Mouse (Mus musculus) limb, embryonic 14.5 days (tissue): ENCODE measurements around the gene Kif26a. TPM values are rescaled to one million over a fixed set of nuclear protein-coding genes. Genes with fewer than 3 reads are reported as not detected.

Experiments used
- ATAC-seq: fragments of 200-750 bp; cut with Nextera tagmentation; 2 replicates; pipeline ENCODE4 v1.8.0; 2017; ENCODE audit warnings: low read depth, moderate number of reproducible peaks, moderate TSS enrichment; ENCODE audit not compliant: low FRiP score
- DNase-seq: peaks from one replicate; pipeline ENCODE4 v3.0.0-alpha.2; 2015; ENCODE audit warnings: low spot score
- H3K27ac ChIP-seq: fragments of 300-500 bp; sonication (generic); replicated peaks from 2 replicates; pipeline ENCODE4 v1.5.1; 2014; ENCODE audit warnings: low read depth, mild to moderate bottlenecking, low read length, moderate library complexity, mixed read lengths
- H3K27me3 ChIP-seq: fragments of 300-500 bp; sonication (generic); 2 replicates; pipeline ENCODE4 v1.6.1; 2014; ENCODE audit warnings: low read length, mixed read lengths; ENCODE audit not compliant: control insufficient read depth, insufficient read depth
- H3K36me3 ChIP-seq: fragments of 300-500 bp; sonication (generic); 2 replicates; pipeline ENCODE4 v1.6.1; 2014; ENCODE audit warnings: mild to moderate bottlenecking, low read length, moderate library complexity, mixed read lengths; ENCODE audit not compliant: control insufficient read depth, insufficient read depth
- H3K4me1 ChIP-seq: fragments of 300-500 bp; sonication (generic); 2 replicates; pipeline ENCODE4 v1.6.1; 2014; ENCODE audit warnings: antibody characterized with exemption, low read length, mixed read lengths; ENCODE audit not compliant: control insufficient read depth, insufficient read depth
- H3K4me2 ChIP-seq: fragments of 300-500 bp; sonication (generic); replicated peaks from 2 replicates; pipeline ENCODE4 v1.6.1; 2014; ENCODE audit warnings: low read depth, mild to moderate bottlenecking, low read length, moderate library complexity; ENCODE audit not compliant: severe bottlenecking
- H3K4me3 ChIP-seq: fragments of 300-500 bp; sonication (generic); replicated peaks from 2 replicates; pipeline ENCODE4 v1.5.1; 2014; ENCODE audit warnings: low read length
- H3K9ac ChIP-seq: fragments of 300-500 bp; sonication (generic); 2 replicates; pipeline ENCODE4 v1.6.1; 2014; ENCODE audit warnings: mild to moderate bottlenecking, low read depth, low read length, moderate library complexity; ENCODE audit not compliant: severe bottlenecking
- H3K9me3 ChIP-seq: fragments of 300-500 bp; sonication (generic); 2 replicates; pipeline ENCODE4 v1.6.1; 2016; ENCODE audit warnings: low read length; ENCODE audit not compliant: control insufficient read depth
- POLR2A ChIP-seq: fragments of 200-500 bp; IDR thresholded peaks from 2 replicates; pipeline ENCODE4 v1.8.0; 2012; ENCODE audit warnings: inconsistent platforms, mild to moderate bottlenecking, moderate library complexity, borderline replicate concordance; ENCODE audit not compliant: insufficient read depth, insufficient read length; ENCODE audit errors: extremely low read depth
- WGBS: fragments of 180-500 bp; shearing (Covaris S2); extraction: QIAGEN DNeasy Blood & Tissue Kit; methylation state at CpG from one replicate; pipeline ENCODE4 v1.1.7; 2014; 5-methylcytosine and 5-hydroxymethylcytosine counted together
- polyA plus RNA-seq, 2 experiments: library from polyadenylated mRNA; depleted of rRNA in 1 of 2; stranded (reverse) in 1 of 2; unstranded in 1 of 2; fragments of >200 nt; fragmentation: Nextera tagmentation in 1 of 2; extraction: Ambion mirVana in 1 of 2; gene quantifications; 2 replicates each; pipeline versions ENCODE4 v1.2.1 to v1.2.3; 2012 to 2014

Gene Kif26a
- polyA plus RNA-seq, 2 experiments = 6.2 to 21.6 TPM

- ATAC-seq = no peak
- Histone ChIP-seq H3K27me3 (no peaks in the 10 kb centered on the region), H3K4me3 (no peak overlapping the region), H3K9ac (no peak overlapping the region), H3K4me1 (0 out of 2 replicates have a peak, but pooled peaks cover 2% of the 10 kb centered on the region), H3K4me2 (no peak overlapping the region), H3K9me3 (no peaks in the 10 kb centered on the region), H3K27ac (no peak overlapping the region), H3K36me3 (peaks cover 48% of the 10 kb centered on the region)
- DNase-seq = no peak
- no peak for TF ChIP-seq POLR2A
- WGBS = 55% methylated on average over 8 of the region's 8 CpGs
Measured at GRCm38 (mm10) chr12:112172214-112172613, 26.2 kb downstream of the Kif26a start.

- no peak for TF ChIP-seq POLR2A
- 97% methylated on average over 19 of the region's 19 CpGs for WGBS
- Histone ChIP-seq H3K4me3 (no peak overlapping the region), H3K27me3 (no peaks in the 10 kb centered on the region), H3K4me2 (no peak overlapping the region), H3K36me3 (peaks cover 59% of the 10 kb centered on the region), H3K9ac (no peak overlapping the region), H3K4me1 (peaks cover 9% of the 10 kb centered on the region; the same call in 1 of the 2 replicates), H3K9me3 (no peaks in the 10 kb centered on the region), H3K27ac (no peak overlapping the region)
- ATAC-seq = no peak
- no peak for DNase-seq
Measured at GRCm38 (mm10) chr12:112177679-112178078, 31.7 kb downstream of the Kif26a start.

- no peak for ATAC-seq
- no peak for TF ChIP-seq POLR2A
- Histone ChIP-seq H3K4me1 (peaks cover 25% of the 10 kb centered on the region), H3K9me3 (no peaks in the 10 kb centered on the region), H3K9ac (no peak overlapping the region), H3K36me3 (peaks cover 41% of the 10 kb centered on the region), H3K4me3 (no peak overlapping the region), H3K27ac (no peak overlapping the region), H3K27me3 (no peaks in the 10 kb centered on the region), H3K4me2 (no peak overlapping the region)
- DNase-seq = no peak
- 86% methylated on average over 13 of the region's 13 CpGs for WGBS
Measured at GRCm38 (mm10) chr12:112179687-112180086, 33.7 kb downstream of the Kif26a start.

- H3K27me3 ChIP-seq = no peaks in the 10 kb centered on the region
- 40% methylated on average over 7 of the region's 7 CpGs for WGBS
- no peak overlapping the region for H3K27ac ChIP-seq
- H3K4me2 ChIP-seq = no peak overlapping the region
- peaks cover 27% of the 10 kb centered on the region for H3K4me1 ChIP-seq
- no peak overlapping the region for H3K4me3 ChIP-seq
- ATAC-seq = no peak
- no peaks in the 10 kb centered on the region for H3K9me3 ChIP-seq
- TF ChIP-seq POLR2A = no peak
- H3K9ac ChIP-seq = no peak overlapping the region
- no peak for DNase-seq
- peaks cover 17% of the 10 kb centered on the region for H3K36me3 ChIP-seq
Measured at GRCm38 (mm10) chr12:112181921-112182608, 36.1 kb downstream of the Kif26a start.

- 51% methylated on average over 7 of the region's 7 CpGs for WGBS
- no peak overlapping the region for H3K4me3 ChIP-seq
- no peak overlapping the region for H3K9ac ChIP-seq
- H3K4me2 ChIP-seq = no peak overlapping the region
- no peaks in the 10 kb centered on the region for H3K9me3 ChIP-seq
- peaks cover 12% of the 10 kb centered on the region for H3K36me3 ChIP-seq
- no peak for TF ChIP-seq POLR2A
- H3K27ac ChIP-seq = no peak overlapping the region
- ATAC-seq = no peak
- H3K27me3 ChIP-seq = no peaks in the 10 kb centered on the region
- H3K4me1 ChIP-seq = peaks cover 27% of the 10 kb centered on the region
- no peak for DNase-seq
Measured at GRCm38 (mm10) chr12:112182609-112182955, 36.6 kb downstream of the Kif26a start.
